Mouse (Mus musculus) frontal cortex, postnatal 25 days (tissue): ENCODE results near the gene Tuba3a.

ENCODE experiments used
- DNase-seq, 2 experiments: peaks; one replicate each; pipeline ENCODE4 v3.0.0; 2022; ENCODE audit warnings: low spot score in 2 of 2

The Tuba3a gene

GRCm38 (mm10) chr6:125231117-125232044, 54.5 kb downstream of the Tuba3a start, which contains the start of gene Tapbpl:
Gene Tapbpl (minus strand): TSS chr6:125231860.
- DNase-seq, result no peak

DNA sequence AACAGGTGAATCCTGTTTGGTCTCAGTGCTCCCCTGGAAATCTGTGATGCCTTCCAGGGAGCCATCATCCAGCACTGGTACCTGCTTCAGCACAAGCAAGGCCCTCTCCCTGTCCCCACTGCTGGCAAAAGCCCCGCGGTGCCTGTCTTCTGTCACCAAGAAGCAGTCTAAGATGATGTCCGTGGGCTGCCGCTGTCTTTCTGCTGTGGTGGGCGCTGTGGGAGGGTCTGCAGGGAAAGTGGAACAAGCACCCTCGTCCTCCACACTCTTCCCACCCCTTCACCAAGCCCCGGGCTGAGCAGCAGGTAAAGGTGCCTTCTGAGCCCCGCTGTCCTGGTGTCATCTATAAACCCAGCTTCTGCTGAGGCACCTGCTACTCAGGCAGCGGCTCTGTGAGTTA, 55.3 kb downstream of the Tuba3a start:
- DNase-seq, result no peak
